Mouse (Mus musculus): Measurements from ENCODE around the gene Tmprss13.
A peak's percentile ranks its signal among the peaks of the same experiment; 100 is the strongest.

Tmprss13 gene

DNA sequence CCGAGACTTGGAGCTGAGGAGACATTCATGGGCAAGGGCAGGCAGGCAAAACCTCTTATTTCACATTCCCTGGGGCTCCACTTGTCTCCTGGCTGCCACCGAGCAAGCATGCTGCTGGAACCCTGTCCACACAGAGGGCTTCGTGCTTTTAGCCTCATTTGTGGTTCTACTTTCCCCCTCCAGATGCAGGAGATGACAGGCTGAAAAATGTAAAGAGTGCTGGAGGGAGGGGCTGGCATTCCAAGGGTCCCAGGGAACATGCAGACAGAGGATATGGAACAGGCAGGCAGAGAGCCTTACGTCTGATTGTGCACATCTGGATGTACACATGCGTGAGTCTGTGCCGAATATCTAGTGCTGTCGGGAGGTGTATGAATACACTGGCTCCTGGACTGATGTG is 39.5 kb downstream of the Tmprss13 start:
- no peaks in the 10 kb centered on the region for H3K27me3 ChIP-seq (ENCODE audit: control insufficient read depth, insufficient read depth, low read length, poor library complexity, severe bottlenecking)
- H3K36me3 ChIP-seq (ENCODE audit: control insufficient read depth, insufficient read depth, low read length, poor library complexity, severe bottlenecking) = no peaks in the 10 kb centered on the region
- DNase-seq (ENCODE audit: low read depth, low spot score) = no peak

DNA sequence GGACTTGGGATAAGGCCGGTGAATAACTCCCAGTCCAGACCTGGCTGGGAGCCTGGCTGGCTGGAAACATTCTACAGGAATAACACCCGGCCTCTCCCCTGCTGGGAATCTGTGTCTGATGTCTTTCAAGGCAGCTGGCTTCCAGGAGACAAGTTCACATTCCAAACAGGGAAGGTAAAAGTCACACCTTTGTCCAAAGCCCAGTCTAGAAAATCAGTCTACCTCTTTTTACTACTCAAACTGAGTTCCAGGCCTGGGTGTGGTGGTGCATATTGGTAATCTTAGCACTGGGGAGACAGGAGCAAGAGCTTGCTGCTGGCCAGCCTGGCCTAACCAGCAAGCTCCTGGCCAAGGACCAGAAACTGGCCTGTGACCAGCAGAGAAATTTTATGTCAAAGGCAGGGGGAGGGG is 43.2 kb downstream of the Tmprss13 start:
- Histone ChIP-seq H3K27me3 (ENCODE audit: control insufficient read depth, insufficient read depth, low read length, poor library complexity, severe bottlenecking) (no peaks in the 10 kb centered on the region), H3K36me3 (ENCODE audit: control insufficient read depth, insufficient read depth, low read length, poor library complexity, severe bottlenecking) (no peaks in the 10 kb centered on the region)
- DNase-seq (ENCODE audit: low read depth, low spot score) = no peak

DNA sequence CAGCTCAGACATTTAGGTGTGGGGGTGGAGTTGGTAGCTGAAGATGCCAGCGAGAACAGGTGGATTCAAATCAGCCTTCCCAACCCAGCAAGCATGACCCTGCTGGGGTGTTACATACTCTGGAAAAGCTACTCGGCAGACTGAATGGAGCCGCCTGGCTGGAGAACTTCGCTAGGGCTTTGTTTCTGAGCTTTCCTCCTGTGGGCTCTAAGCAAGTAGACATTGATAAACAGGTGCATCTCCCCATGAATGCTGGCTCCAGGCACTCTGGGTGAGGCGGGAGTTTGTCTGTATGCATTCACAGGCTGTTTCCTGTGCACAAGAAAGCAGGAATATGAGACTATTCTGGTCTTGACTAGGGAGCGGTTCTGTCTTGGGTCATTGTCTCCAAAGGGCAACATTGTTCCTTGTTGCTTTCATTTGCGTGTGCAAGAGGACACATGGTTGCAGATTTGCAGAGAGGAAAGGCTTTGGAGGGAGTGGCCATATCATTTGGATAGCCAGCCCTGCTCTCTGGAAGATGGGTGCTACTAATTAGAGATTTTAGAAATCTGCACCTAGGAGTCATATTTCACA is 44.8 kb downstream of the Tmprss13 start:
- DNase-seq (ENCODE audit: low read depth, low spot score) = no peak
- Histone ChIP-seq H3K27me3 (ENCODE audit: control insufficient read depth, insufficient read depth, low read length, poor library complexity, severe bottlenecking) (no peaks in the 10 kb centered on the region), H3K36me3 (ENCODE audit: control insufficient read depth, insufficient read depth, low read length, poor library complexity, severe bottlenecking) (no peaks in the 10 kb centered on the region)

- DNase-seq (ENCODE audit: low read depth, low spot score) = no peak
- no peaks in the 10 kb centered on the region for H3K27me3 ChIP-seq (ENCODE audit: control insufficient read depth, insufficient read depth, low read length, poor library complexity, severe bottlenecking)
- H3K36me3 ChIP-seq (ENCODE audit: control insufficient read depth, insufficient read depth, low read length, poor library complexity, severe bottlenecking) = no peaks in the 10 kb centered on the region
These were observed 48.8 kb downstream of the Tmprss13 start for GRCm38 (mm10) chr9:45367716-45368115.

GRCm38 (mm10) chr9:45368341-45368901 is 49.5 kb downstream of the Tmprss13 start:
- Histone ChIP-seq H3K27me3 (ENCODE audit: control insufficient read depth, insufficient read depth, low read length, poor library complexity, severe bottlenecking) (no peaks in the 10 kb centered on the region), H3K36me3 (ENCODE audit: control insufficient read depth, insufficient read depth, low read length, poor library complexity, severe bottlenecking) (no peaks in the 10 kb centered on the region)
- DNase-seq (ENCODE audit: low read depth, low spot score) = no peak

- Histone ChIP-seq H3K36me3 (ENCODE audit: control insufficient read depth, insufficient read depth, low read length, poor library complexity, severe bottlenecking) (no peaks in the 10 kb centered on the region), H3K27me3 (ENCODE audit: control insufficient read depth, insufficient read depth, low read length, poor library complexity, severe bottlenecking) (no peaks in the 10 kb centered on the region)
- DNase-seq (ENCODE audit: low read depth, low spot score) = peak; percentile 18
These were observed 51.2 kb downstream of the Tmprss13 start, which contains the start of gene Fxyd6 for GRCm38 (mm10) chr9:45370117-45370561. Gene Fxyd6, plus strand, starts transcription at chr9:45370185.

DNA sequence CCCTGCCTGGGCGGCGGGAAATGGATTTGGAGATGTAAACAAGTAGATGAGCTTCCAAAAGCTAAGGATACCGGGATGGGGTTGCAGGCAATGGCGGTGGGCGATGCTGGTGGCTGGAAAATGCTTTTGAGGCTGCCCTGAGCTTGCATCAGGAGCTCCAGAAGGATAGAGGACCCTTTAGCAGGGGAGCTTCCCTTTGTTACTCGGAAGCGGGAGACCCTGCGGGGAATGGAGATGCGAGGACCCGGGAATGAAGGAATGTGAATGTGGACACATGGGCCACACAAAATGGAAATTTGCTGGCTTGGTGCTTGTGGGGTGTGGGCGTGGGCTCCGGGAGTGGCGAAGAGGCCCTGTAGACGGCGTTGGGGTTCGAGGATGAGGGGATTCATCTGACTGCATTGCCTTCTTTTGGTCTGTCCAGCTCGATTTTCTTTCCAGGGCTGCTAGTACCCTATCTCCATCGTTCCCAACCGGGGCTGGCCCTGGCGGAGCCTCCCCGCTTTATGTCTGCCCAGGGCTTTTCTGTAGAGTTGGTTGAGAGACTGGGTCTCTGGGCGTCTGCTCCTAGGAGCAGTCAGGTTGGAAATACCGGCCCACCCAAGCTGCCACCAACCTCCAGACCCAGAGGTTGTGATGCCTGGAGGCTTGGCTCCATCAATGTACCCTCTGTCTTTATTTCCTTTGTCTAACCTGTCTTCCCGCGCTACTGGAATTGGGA is 51.9 kb downstream of the Tmprss13 start:
- H3K36me3 ChIP-seq (ENCODE audit: control insufficient read depth, insufficient read depth, low read length, poor library complexity, severe bottlenecking) = no peaks in the 10 kb centered on the region
- DNase-seq (ENCODE audit: low read depth, low spot score) = no peak
- no peaks in the 10 kb centered on the region for H3K27me3 ChIP-seq (ENCODE audit: control insufficient read depth, insufficient read depth, low read length, poor library complexity, severe bottlenecking)

GRCm38 (mm10) chr9:45371337-45371707 is 52.4 kb downstream of the Tmprss13 start:
- Histone ChIP-seq H3K36me3 (ENCODE audit: control insufficient read depth, insufficient read depth, low read length, poor library complexity, severe bottlenecking) (no peaks in the 10 kb centered on the region), H3K27me3 (ENCODE audit: control insufficient read depth, insufficient read depth, low read length, poor library complexity, severe bottlenecking) (no peaks in the 10 kb centered on the region)
- DNase-seq (ENCODE audit: low read depth, low spot score) = no peak

- no peaks in the 10 kb centered on the region for H3K36me3 ChIP-seq (ENCODE audit: control insufficient read depth, insufficient read depth, low read length, poor library complexity, severe bottlenecking)
- no peaks in the 10 kb centered on the region for H3K27me3 ChIP-seq (ENCODE audit: control insufficient read depth, insufficient read depth, low read length, poor library complexity, severe bottlenecking)
- DNase-seq (ENCODE audit: low read depth, low spot score) = no peak
These were observed 55.0 kb downstream of the Tmprss13 start for GRCm38 (mm10) chr9:45373896-45374295.

- Histone ChIP-seq H3K36me3 (ENCODE audit: control insufficient read depth, insufficient read depth, low read length, poor library complexity, severe bottlenecking) (no peaks in the 10 kb centered on the region), H3K27me3 (ENCODE audit: control insufficient read depth, insufficient read depth, low read length, poor library complexity, severe bottlenecking) (no peaks in the 10 kb centered on the region)
- no peak for DNase-seq (ENCODE audit: low read depth, low spot score)
These were observed 56.1 kb downstream of the Tmprss13 start for GRCm38 (mm10) chr9:45374988-45375502.

DNA sequence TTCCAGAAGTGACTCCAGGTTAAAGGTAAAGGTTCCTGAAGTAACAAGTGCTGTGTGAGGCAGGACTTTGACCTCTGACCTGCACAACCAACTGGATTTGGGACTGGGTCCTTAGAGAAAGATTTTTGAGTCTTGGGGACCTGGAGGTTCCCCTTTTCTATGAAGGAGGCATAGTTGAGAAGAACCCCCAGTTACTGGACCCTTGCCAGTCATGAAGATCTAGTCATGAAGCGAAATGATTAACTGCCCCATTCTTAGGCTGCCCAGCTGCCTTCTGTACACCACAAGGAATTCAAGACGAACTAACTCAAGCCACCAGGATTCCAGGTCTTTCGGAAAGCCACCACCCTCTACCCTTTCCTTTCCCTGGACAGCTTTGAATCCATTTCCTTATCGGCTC is 57.5 kb downstream of the Tmprss13 start:
- no peak for DNase-seq (ENCODE audit: low read depth, low spot score)
- Histone ChIP-seq H3K27me3 (ENCODE audit: control insufficient read depth, insufficient read depth, low read length, poor library complexity, severe bottlenecking) (no peaks in the 10 kb centered on the region), H3K36me3 (ENCODE audit: control insufficient read depth, insufficient read depth, low read length, poor library complexity, severe bottlenecking) (no peaks in the 10 kb centered on the region)

- Histone ChIP-seq H3K27me3 (ENCODE audit: control insufficient read depth, insufficient read depth, low read length, poor library complexity, severe bottlenecking) (no peaks in the 10 kb centered on the region), H3K36me3 (ENCODE audit: control insufficient read depth, insufficient read depth, low read length, poor library complexity, severe bottlenecking) (no peaks in the 10 kb centered on the region)
- no peak for DNase-seq (ENCODE audit: low read depth, low spot score)
These were observed 58.0 kb downstream of the Tmprss13 start for GRCm38 (mm10) chr9:45376883-45377282.

DNA sequence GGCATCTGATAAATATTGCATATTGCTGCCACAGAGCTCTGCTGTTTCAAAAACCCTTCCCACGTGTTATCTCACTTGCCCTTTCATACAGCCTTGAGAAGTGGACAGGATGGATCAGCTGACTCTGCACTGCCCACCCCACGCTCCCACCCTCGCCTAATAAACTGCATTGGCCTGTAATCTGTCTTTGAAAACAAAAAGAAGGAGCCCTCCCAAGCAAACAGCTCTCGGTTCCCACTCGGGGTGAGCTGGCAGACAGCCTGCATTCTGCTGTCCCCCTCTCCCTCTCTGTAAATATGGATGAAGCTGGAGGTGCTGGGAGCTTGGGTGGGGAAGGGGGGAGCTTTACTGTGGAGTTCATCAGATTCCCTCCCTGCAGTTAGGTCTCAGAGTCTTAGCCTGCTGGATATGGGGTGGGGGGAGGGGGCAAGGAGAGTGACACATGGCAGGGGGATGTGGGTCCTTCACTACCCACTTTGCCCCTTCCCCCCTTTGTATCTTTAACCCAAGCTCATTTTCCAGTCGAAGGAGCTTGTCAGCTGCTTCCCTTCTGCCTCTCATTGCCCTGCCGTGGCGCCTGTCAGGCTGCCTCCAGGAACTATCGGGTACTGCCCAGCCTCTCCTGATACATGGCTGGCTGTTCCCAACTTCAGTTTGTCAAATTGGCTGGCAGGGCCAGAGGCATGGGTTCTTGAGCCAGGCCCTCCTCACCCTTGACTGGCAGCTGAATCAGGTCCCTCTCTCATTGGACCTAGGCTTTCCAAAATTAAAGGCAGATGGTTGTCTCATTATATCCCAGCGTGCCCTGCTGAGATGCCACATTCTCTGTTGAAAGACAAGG is 61.7 kb downstream of the Tmprss13 start:
- Histone ChIP-seq H3K27me3 (ENCODE audit: control insufficient read depth, insufficient read depth, low read length, poor library complexity, severe bottlenecking) (no peaks in the 10 kb centered on the region), H3K36me3 (ENCODE audit: control insufficient read depth, insufficient read depth, low read length, poor library complexity, severe bottlenecking) (no peaks in the 10 kb centered on the region)
- no peak for DNase-seq (ENCODE audit: low read depth, low spot score)

- no peak for DNase-seq (ENCODE audit: low read depth, low spot score)
- Histone ChIP-seq H3K36me3 (ENCODE audit: control insufficient read depth, insufficient read depth, low read length, poor library complexity, severe bottlenecking) (no peaks in the 10 kb centered on the region), H3K27me3 (ENCODE audit: control insufficient read depth, insufficient read depth, low read length, poor library complexity, severe bottlenecking) (no peaks in the 10 kb centered on the region)
These were observed 63.4 kb downstream of the Tmprss13 start for GRCm38 (mm10) chr9:45382336-45382735.

GRCm38 (mm10) chr9:45382834-45383233 is 63.9 kb downstream of the Tmprss13 start:
- Histone ChIP-seq H3K36me3 (ENCODE audit: control insufficient read depth, insufficient read depth, low read length, poor library complexity, severe bottlenecking) (no peaks in the 10 kb centered on the region), H3K27me3 (ENCODE audit: control insufficient read depth, insufficient read depth, low read length, poor library complexity, severe bottlenecking) (no peaks in the 10 kb centered on the region)
- no peak for DNase-seq (ENCODE audit: low read depth, low spot score)

All from splenic B cell, adult 2 months (primary cell).